Mouse (Mus musculus): ENCODE measurements around the gene F2rl1. TPM values are rescaled to one million over a fixed set of nuclear protein-coding genes. Genes with fewer than 3 reads are reported as not detected.
"Not testable (repeated sequence)": the region's sequence is repeated elsewhere in the genome, so short reads cannot be mapped to it uniquely, and the experiment has no call there.

Gene F2rl1
- total RNA-seq, 2 experiments from 2014 or later: 0.20 to 0.91 TPM

- no peak for DNase-seq
- intact Hi-C loops (cut with DNase I): no loop called here
Measured at GRCm38 (mm10) chr13:95535461-95536116, 10.6 kb upstream of the F2rl1 start.

GRCm38 (mm10) chr13:95535026-95535425 lies 10.0 kb upstream of the F2rl1 start:
- intact Hi-C loops (cut with DNase I): no loop called here

GRCm38 (mm10) chr13:95534131-95534561 lies 9.1 kb upstream of the F2rl1 start:
- intact Hi-C loops (cut with DNase I): no loop called here
- DNase-seq: no peak

More at GRCm38 (mm10) chr13:95535026-95535425, 10.0 kb upstream of the F2rl1 start:
- no peak for DNase-seq

GRCm38 (mm10) chr13:95533640-95534039 lies 8.6 kb upstream of the F2rl1 start:
- no peak for DNase-seq
- intact Hi-C loops (cut with DNase I): no loop called here

GRCm38 (mm10) chr13:95533121-95533520 lies 8.1 kb upstream of the F2rl1 start:
- intact Hi-C loops (cut with DNase I); DNase-seq: not testable (repeated sequence)

GRCm38 (mm10) chr13:95531273-95532045 lies 6.4 kb upstream of the F2rl1 start:
- DNase-seq: no peak
- intact Hi-C loops (cut with DNase I): no loop called here

- intact Hi-C loops (cut with DNase I): no loop called here
Measured at GRCm38 (mm10) chr13:95529246-95529645, 4.2 kb upstream of the F2rl1 start.

GRCm38 (mm10) chr13:95524424-95524673 lies 678 bp downstream of the F2rl1 start:
- intact Hi-C loops (cut with DNase I): no loop called here
- DNase-seq: no peak

More at GRCm38 (mm10) chr13:95529246-95529645, 4.2 kb upstream of the F2rl1 start:
- DNase-seq: no peak

GRCm38 (mm10) chr13:95523659-95524423 lies 1.2 kb downstream of the F2rl1 start:
- intact Hi-C loops (cut with DNase I): no loop called here
- DNase-seq: peak in 1 of 2 experiments; percentile 36

GRCm38 (mm10) chr13:95522176-95522575 lies 2.9 kb downstream of the F2rl1 start:
- DNase-seq: no peak
- intact Hi-C loops (cut with DNase I): no loop called here

- intact Hi-C loops (cut with DNase I): no loop called here
- no peak for DNase-seq
Measured at GRCm38 (mm10) chr13:95521029-95521428, 4.0 kb downstream of the F2rl1 start.

- no peak for DNase-seq
- intact Hi-C loops (cut with DNase I): no loop called here
Measured at GRCm38 (mm10) chr13:95514756-95515155, 10.3 kb downstream of the F2rl1 start.

GRCm38 (mm10) chr13:95510054-95510453 lies 15.0 kb downstream of the F2rl1 start:
- intact Hi-C loops (cut with DNase I): no loop called here
- no peak for DNase-seq

- DNase-seq: no peak
- intact Hi-C loops (cut with DNase I): no loop called here
Measured at GRCm38 (mm10) chr13:95503279-95503917, 21.6 kb downstream of the F2rl1 start.

- DNase-seq: no peak
- intact Hi-C loops (cut with DNase I): no loop called here
Measured at GRCm38 (mm10) chr13:95496601-95497000, 28.4 kb downstream of the F2rl1 start.

GRCm38 (mm10) chr13:95494812-95495211 lies 30.2 kb downstream of the F2rl1 start:
- DNase-seq: no peak
- intact Hi-C loops (cut with DNase I): no loop called here

- intact Hi-C loops (cut with DNase I): no loop called here
- DNase-seq: no peak
Measured at GRCm38 (mm10) chr13:95493296-95493695, 31.7 kb downstream of the F2rl1 start.

GRCm38 (mm10) chr13:95491327-95491726 lies 33.7 kb downstream of the F2rl1 start:
- intact Hi-C loops (cut with DNase I): no loop called here
- no peak for DNase-seq

GRCm38 (mm10) chr13:95484664-95485063 lies 40.4 kb downstream of the F2rl1 start:
- DNase-seq: no peak
- intact Hi-C loops (cut with DNase I): no loop called here

GRCm38 (mm10) chr13:95481428-95481827 lies 43.6 kb downstream of the F2rl1 start:
- DNase-seq: peak; percentile 61 to 62

More at GRCm38 (mm10) chr13:95481428-95481827, 43.6 kb downstream of the F2rl1 start:
- intact Hi-C loops (cut with DNase I): no loop called here
